Mouse (Mus musculus): ENCODE measurements around the gene Il7r.

The Il7r gene

DNA sequence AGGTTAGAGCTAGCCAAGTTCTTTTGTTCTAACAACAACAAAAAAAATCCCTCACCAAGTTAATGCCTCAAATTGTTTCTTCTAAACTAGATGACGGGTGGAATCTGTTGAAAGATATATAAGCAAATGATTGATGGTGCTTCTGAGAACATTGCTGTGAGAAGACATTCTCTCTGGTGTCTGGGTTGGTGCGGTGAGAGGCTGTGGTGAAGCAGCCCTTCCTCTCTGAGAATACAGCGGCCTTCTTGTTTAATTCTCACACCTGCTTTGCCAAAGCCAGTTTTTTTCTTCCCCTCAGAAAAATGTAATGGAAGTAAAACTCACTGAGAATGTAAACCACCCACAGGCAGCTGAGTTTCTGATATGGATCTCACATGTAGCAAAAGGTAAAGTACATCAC, 57.8 kb downstream of the Il7r start:
- DNase-seq (ENCODE audit: low read depth, low spot score): peak; percentile 2

DNA sequence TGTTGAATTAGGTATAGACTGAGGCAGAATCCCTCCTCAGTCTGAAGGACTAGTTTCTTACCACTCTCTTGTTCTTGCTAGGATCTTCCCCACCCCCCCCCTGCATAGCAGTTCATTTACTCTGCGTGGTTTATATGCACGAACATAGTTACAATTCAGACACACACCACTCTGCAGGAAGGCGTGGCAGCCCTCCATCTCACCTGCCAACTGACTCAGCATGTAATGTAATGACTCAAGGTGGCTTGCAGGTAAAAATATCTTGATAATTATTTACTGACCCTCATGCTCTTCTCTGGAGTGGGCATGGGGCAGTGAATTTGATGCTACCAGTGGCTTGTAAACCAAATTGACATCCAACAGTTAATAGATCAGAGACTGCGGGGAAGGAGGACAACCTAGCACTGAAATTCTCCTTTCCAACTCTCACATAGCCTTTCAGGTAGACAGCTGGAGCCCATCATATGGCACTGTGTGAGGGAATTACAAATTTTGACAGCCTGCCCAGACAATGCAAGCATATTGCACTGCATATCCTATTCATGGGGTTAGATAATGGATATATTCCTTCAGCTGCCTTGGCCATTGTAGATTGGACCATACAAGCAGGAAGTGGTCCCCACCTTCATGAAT, 58.8 kb downstream of the Il7r start:
- DNase-seq (ENCODE audit: low read depth, low spot score): no peak

DNA sequence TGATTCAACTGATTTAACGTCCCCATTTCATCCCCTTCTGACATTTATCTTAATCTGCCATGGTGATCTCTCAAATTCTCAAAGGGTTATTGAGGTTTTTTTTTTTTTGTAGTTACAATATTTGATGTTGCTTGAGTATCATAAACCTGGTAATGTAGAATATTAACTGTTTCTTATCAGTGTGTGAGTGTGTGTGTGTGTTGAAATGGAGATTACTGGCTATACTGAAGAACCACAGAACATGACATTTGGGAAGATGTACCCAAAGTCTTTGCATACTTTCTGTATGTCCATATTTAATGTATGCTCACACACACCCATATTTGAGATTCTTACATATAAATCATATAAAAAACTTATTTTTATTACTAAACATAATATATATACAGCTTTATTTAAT, 65.9 kb downstream of the Il7r start:
- DNase-seq (ENCODE audit: low read depth, low spot score): no peak

DNA sequence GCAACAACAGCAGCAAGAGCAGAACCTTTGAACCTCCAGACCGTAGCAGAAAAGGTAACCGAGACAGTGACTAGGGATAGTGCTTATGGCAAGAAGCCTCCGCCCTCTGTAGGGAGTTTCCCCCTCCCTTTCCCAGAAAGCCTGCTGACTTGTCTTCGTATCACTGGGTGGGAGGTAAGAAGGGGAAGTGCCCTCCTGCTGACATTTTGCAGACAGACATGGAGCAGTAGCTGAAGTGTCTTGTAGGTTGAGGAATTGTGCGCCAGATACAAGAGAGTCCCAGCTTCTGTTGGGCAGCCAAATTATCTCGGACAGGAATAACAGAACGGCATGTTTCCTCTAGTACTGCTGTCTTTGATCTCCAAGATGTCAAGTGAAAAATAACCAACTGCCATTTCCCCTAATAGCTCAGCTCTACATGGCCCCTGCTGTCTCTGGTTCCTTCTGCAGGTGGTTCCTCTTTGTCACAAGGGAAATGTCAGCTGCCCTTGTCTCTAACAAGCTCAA, 66.4 kb downstream of the Il7r start:
- peak; percentile 15 for DNase-seq (ENCODE audit: low read depth, low spot score)

All from mesoderm, embryonic 11.5 days (tissue).